Mouse (Mus musculus) heart, adult 18-20 months (tissue): ENCODE data around the gene Zfyve19. TPM values are rescaled to one million over a fixed set of nuclear protein-coding genes. Genes with fewer than 3 reads are reported as not detected.

ENCODE experiments used
- DNase-seq, 2 experiments: peaks; one replicate each; pipeline ENCODE4 v3.0.0; 2021 to 2022; ENCODE audit warnings: mixed read lengths in 1 of 2
- long read RNA-seq, 2 experiments: library from polyadenylated mRNA; stranded (forward); transcript quantifications; one replicate each; pipeline ENCODE4 v2.0.0; 2021
- total RNA-seq, 2 experiments: library from RNA; stranded (reverse); gene quantifications; 2 replicates each; pipeline ENCODE4 v1.2.3; 2021

The Zfyve19 gene
- total RNA-seq = 10 to 100 TPM; 13.6 to 15.0 TPM
- long read RNA-seq, experiment 1, transcript Zfyve19-201 (11 exons, 2,008 nt) = major isoform, 8 of 9 reads
- long read RNA-seq, experiment 1, partial matches to known transcripts = 0 of 9 reads
- long read RNA-seq, experiment 1, other reads (novel, unspliced or antisense) = 1 of 9 reads
- long read RNA-seq, experiment 2, transcript Zfyve19-201 (11 exons, 2,008 nt) = major isoform, 9 of 11 reads
- long read RNA-seq, experiment 2, partial matches to known transcripts = 0 of 11 reads
- long read RNA-seq, experiment 2, other reads (novel, unspliced or antisense) = 2 of 11 reads

- DNase-seq = peak; percentile 96 to 98
Observed at GRCm38 (mm10) chr2:119208344-119209175, at the start of gene Zfyve19, which contains the start of gene Dnajc17. Gene Zfyve19, plus strand, starts transcription at chr2:119208617. Gene Dnajc17, minus strand, starts transcription at chr2:119208795.

GRCm38 (mm10) chr2:119161247-119161646 is 47.2 kb upstream of the Zfyve19 start:
- peak; percentile 28 to 40 for DNase-seq

GRCm38 (mm10) chr2:119163135-119163534 is 45.3 kb upstream of the Zfyve19 start:
- no peak for DNase-seq

GRCm38 (mm10) chr2:119163999-119164398 is 44.4 kb upstream of the Zfyve19 start:
- DNase-seq = no peak

- DNase-seq = no peak
Observed at GRCm38 (mm10) chr2:119165401-119165800, 43.0 kb upstream of the Zfyve19 start.

DNA sequence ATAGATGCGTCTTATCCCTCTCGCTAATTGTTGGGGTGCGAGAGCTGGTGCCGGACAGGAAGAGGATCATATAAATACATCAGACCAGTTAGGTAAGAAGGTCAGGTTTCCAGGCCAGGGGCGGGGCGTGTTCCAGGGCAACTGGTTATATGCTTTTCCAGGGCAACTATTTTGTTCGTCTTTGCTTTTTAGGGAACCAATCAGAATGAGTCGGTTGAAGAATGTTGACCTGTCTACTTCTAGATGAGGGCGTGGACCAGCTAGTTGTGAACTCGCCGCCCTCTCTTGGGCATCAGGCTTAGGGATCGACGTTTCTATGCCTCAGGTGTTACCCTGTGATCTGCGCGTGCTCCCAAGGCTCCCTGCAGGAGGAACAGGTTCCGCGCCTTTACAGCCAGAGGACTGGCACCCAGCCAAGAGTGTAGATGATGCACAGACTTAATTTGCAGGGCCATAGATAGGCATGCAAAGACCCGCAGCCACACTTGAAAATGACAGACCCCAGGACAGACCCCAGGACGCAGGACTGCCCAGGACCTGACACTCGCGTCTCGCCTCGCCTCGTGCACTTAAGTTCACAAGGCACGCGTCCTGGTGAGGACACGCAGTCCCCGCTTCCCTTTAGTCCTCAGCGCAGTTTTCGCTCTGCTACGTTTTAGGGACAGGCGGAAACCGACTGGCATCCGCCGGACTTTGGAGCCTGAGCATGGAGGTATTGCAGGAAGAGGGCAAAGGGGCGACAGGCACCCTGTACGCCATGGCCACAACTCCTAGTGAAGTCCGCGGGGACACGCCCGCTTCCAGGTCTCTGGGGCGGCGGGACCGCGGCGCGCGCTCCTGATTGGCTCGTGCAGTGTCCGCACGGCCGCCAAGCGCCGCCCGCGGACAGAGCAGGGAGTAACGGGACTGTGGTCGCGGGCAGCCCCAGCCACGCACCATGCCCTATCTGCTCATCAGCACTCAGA is 41.2 kb upstream of the Zfyve19 start, which contains the start of gene Gchfr:
Gene Gchfr, plus strand, starts transcription at position 873 of the 965 bp plus-strand sequence.
- DNase-seq = peak; percentile 75 to 80

GRCm38 (mm10) chr2:119167866-119168256 is 40.6 kb upstream of the Zfyve19 start:
- DNase-seq = no peak

DNA sequence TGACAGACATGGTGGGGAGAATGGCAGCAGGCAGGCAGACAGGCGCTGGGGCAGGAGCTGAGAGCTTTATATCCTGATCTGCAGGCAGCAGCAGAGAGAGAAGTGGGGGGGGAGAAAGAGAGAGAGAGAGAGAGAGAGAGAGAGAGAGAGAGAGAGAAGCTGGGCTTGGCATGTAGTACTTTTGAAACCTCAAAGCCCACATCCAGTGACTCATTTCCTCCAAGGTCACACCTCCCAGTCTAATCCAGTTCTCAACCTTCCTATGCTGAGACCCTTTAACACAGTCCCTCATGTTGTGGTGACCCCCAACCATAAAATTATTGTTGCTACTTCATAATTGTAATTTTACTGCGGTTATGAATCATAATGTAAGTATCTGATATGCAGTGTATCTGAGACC is 38.1 kb upstream of the Zfyve19 start:
- no peak for DNase-seq

DNA sequence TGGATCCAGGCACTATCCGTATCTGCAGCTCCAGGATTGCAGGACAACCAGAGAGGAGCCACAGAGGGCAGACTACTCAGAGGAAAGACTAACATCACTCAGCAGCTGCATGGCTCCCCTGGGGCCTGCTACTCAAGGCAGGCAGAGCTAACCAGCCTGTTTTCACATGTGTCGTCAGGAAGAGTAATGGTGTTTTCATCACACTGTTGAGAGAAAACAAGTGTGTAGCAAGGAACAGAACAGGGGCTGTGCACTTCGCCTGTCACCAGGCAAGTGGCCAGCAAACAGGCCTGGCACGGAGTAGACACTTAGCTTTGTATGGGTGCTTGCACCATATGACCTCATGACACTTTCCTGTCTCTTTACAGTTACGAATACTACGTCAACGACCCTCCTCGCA is 36.8 kb upstream of the Zfyve19 start:
- DNase-seq = peak; percentile 30 to 35

DNA sequence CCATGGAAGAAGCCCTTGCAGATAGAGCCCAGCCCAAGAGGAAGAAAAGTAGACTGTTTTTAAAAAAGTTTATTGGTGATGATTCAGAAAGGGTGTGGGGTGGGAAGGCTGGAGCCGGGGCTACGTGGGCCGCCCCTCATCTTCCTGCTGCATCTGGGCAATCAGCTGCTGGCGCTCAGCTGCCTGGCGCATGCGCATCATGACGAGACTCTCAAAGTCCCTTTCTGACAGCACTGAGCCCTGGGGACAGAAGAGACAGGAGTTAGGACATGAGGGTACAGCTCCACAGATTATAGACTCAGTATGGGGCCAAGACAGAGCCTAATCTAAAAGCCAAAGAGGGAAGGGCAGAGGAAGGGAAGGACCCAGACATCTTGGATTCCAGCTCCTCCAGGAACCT is 36.0 kb upstream of the Zfyve19 start:
- DNase-seq = no peak

DNA sequence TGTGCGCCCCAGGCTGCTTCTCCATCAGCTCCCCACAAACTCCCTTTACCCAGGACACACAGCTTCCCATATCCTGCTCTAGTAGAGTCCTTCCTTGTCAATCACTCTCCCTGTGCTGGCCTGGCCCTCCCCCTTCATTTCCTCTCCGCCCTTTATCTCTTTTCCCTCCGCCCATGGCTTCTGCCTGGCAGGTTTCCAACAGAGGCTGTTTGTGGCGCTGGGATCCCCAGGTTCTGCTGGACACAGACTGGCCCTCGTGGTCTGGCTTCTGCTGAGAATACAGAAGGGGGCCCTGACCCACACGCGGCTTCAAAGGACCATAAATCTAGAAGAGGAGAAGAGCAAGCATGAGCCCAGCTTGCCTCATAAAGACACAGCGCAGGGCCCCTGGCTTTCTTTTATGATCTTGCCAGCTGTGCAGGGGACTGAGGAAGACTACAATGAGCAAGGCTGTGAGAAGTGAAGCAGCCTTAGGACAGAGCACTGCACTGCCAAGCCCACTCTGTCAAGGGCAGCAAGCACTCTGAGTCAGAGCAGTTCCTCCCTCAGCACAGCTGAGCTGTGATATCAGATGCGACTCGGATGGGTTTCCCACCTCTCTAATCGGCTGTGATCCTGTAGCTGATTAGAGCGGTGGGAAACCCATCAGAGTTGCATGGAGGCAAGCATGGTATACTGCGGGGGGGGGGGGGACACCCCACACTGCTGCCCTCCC is 35.4 kb upstream of the Zfyve19 start:
- peak; percentile 83 to 85 for DNase-seq

DNA sequence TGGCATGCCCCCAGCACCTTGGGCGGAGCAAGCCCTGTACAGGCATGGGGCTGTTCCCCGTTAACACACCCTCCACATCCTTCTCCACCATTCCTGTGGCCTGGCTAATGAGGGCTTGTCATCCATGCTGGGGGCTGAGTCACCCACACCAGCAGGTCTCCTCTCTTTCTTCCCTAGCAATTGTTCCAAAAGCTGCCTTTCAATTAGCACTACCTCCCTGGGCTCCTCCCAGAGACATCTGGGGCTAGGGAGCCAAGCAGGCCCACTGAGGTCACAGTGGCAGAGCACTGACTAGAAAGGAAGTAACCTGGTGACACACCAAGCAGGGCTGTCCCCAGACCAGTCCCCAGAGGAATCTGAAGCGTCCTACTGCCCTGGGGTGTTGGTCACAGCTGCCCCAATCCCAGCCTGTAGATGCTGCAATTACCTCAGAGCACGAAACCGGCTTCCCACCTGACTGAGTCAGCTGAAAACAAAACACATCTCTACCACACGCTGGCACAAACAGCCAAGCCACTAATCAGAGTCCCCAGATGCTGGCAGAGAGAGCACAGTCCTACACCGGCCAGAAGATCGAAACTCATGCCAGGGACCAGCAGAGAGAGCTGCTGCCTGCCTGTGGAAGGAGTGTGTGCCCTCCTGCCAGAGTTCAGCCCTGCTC is 34.3 kb upstream of the Zfyve19 start, which contains the start of gene Gm14137:
Gene Gm14137, plus strand, starts transcription at position 519 of the 661 bp plus-strand sequence.
- peak in 1 of 2 experiments; percentile 28 for DNase-seq

GRCm38 (mm10) chr2:119174866-119175265 is 33.6 kb upstream of the Zfyve19 start:
- DNase-seq = no peak

GRCm38 (mm10) chr2:119175614-119176013 is 32.8 kb upstream of the Zfyve19 start:
- DNase-seq = no peak

DNA sequence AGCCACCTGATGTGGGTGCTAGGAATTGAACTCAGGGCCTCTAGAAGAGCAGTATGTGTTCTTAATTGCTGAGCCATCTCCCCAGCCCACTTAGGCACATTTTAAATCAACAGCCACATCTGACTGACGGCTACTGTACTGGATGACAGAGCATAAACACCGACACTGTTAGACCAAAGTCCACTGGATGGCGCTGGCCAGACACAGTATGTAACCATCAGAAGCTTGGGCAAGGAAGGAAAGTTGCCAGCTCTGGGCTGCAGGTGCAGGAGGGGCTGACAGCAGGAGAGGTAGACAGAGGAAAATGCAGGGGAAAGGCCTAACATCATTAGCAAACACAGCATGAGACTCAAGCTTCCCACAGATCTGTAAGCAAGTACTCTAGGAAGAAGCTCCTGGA is 31.7 kb upstream of the Zfyve19 start:
- no peak for DNase-seq

- DNase-seq = no peak
Observed at GRCm38 (mm10) chr2:119177384-119177939, 31.0 kb upstream of the Zfyve19 start.

DNA sequence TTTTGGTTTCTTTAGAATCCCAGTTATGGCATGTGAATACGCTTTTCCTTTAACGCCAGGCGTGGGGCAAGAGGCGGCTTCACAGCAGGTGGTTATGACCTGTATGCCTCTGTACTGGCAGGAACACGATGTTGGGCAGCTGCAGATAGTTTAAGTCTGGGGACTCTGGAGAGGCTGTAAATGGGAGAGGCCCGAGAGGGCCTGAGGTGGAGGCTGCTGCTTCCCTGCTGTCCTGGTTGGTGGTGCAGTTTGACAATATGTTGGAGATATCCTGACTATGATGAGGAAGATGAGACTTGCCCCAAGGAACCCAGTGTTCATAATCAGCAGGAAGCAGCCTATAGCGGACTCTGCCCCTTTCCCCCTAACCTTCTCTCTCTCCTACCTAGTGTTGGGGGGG is 25.5 kb upstream of the Zfyve19 start:
- no peak for DNase-seq

DNA sequence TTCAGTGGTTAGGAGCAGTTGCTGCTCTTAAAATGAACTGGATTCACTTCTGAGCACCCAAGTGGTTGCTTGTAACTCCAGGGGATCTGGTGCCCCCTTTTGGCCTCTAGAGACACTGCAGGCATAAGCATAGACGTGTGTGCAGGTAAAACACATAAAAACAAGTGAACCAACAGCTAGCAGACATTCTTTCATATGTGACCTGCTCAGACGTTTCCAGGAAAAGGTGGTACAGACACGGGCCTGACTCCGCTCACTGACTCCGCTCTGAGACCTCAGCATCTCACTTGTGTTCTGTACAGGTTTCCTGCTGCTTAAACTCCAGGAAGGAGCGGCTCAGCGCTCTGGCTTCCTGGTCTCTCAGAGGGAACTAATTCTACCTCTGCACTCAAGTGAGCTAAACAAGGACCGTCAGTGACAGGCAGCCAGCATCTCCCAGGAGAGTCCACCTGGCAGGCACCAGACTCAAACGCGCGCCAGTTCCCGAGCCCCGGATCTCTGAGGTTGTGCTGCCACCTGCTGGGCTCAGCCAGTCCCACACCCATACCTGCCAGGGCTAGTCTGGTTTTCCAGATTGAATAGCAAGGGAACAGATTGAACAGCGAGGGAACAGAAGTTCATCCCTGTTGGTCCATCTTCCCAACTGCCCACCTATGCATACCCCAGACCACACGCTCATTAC is 19.2 kb upstream of the Zfyve19 start:
- peak; percentile 82 to 95 for DNase-seq

- DNase-seq = no peak
Observed at GRCm38 (mm10) chr2:119190969-119191368, 17.4 kb upstream of the Zfyve19 start.

DNA sequence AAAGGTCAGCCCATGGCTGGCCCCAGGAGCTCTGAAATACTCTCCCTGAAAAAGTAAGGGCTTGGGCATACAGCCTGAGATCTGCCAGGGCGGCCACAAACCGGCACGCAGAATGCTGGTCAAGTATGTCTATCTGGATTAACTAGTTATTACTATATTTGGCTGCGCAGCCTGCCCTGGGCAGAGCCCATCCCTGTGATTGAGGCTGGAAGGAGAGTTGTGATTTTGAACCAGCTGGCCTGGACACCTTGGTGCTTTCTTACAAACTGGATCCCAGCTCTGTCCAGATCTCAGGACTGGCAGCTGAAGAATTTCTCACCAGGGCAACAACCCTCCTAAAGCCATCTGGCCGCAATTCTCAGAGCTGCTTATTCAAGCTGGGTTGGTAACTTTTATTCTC is 14.3 kb upstream of the Zfyve19 start:
- DNase-seq = peak; percentile 25 to 44
